8 mouse cellular contexts compared by ENCODE assay signal in genomic region chr7:70624727-70625642, GRCm38 (mm10).
DNase-seq lines count a peak whose midpoint lies in the region; ATAC-seq and TF ChIP-seq lines count a peak whose summit lies in the region.

No protein-coding gene starts in this region.

- H3K27me3 ChIP-seq in heart, embryonic 11.5 days (ENCODE audit: control insufficient read depth, insufficient read depth, low read length): peaks cover 5% of the 10 kb centered on the region; the same call in 1 of the 2 replicates
- H3K27me3 ChIP-seq in kidney, embryonic 14.5 days (ENCODE audit: control insufficient read depth, insufficient read depth, low read length): no peaks in the 10 kb centered on the region
- no peaks in the 10 kb centered on the region for H3K27me3 ChIP-seq in lung, embryonic 16.5 days (ENCODE audit: control insufficient read depth, insufficient read depth, low read depth, low read length)

- peak overlapping the region; percentile 39 for H3K4me3 ChIP-seq in heart, embryonic 11.5 days (ENCODE audit: low read depth, low read length)
- peak overlapping the region; percentile 30 for H3K4me3 ChIP-seq in kidney, embryonic 14.5 days (ENCODE audit: low read length)
- peak overlapping the region; percentile 30 for H3K4me3 ChIP-seq in lung, embryonic 16.5 days (ENCODE audit: low read length)
- no peak overlapping the region for H3K4me3 ChIP-seq in left cerebral cortex, adult 2 months

- peak overlapping the region; percentile 61 for H3K4me2 ChIP-seq in heart, embryonic 11.5 days
- peak overlapping the region; percentile 50 for H3K4me2 ChIP-seq in kidney, embryonic 14.5 days (replicated peaks; ENCODE audit: low read depth, low read length)
- peak overlapping the region; percentile 64 for H3K4me2 ChIP-seq in lung, embryonic 16.5 days (ENCODE audit: low read depth, low read length)

- H3K9ac ChIP-seq in heart, embryonic 11.5 days (ENCODE audit: low read depth, low read length): peak overlapping the region; percentile 53
- H3K9ac ChIP-seq in kidney, embryonic 14.5 days (ENCODE audit: low read depth, low read length): peak overlapping the region; percentile 28; the same call in 1 of the 2 replicates
- H3K9ac ChIP-seq in lung, embryonic 16.5 days (ENCODE audit: low read length): peak overlapping the region; percentile 52

- peak; percentile 61; the same call in 1 of the 2 replicates for ATAC-seq in heart, embryonic 11.5 days (replicated peaks; ENCODE audit: insufficient number of reproducible peaks, low FRiP score, low TSS enrichment)
- peak; percentile 76 for ATAC-seq in kidney, embryonic 14.5 days (ENCODE audit: low FRiP score, low TSS enrichment)
- peak; percentile 77 for ATAC-seq in lung, embryonic 16.5 days (ENCODE audit: low read depth)
- ATAC-seq in granulocyte monocyte progenitor cell, adult 5-6 weeks (replicated peaks; ENCODE audit: poor library complexity, severe bottlenecking): no peak

- no peaks in the 10 kb centered on the region for H3K36me3 ChIP-seq in heart, embryonic 11.5 days (ENCODE audit: control insufficient read depth, insufficient read depth, low read length)
- no peaks in the 10 kb centered on the region for H3K36me3 ChIP-seq in kidney, embryonic 14.5 days (ENCODE audit: control insufficient read depth, insufficient read depth, low read length)
- no peaks in the 10 kb centered on the region for H3K36me3 ChIP-seq in lung, embryonic 16.5 days (ENCODE audit: control insufficient read depth, insufficient read depth, low read length)

- intact Hi-C loops in left cerebral cortex, adult 2 months (cut with DNase I): no loop called here

- H3K27ac ChIP-seq in heart, embryonic 11.5 days (ENCODE audit: low read depth, low read length): peak overlapping the region; percentile 37; the same call in 1 of the 2 replicates
- peak overlapping the region; percentile 71; the same call in 1 of the 2 replicates for H3K27ac ChIP-seq in kidney, embryonic 14.5 days (ENCODE audit: low read depth, low read length)
- peak overlapping the region; percentile 84 for H3K27ac ChIP-seq in lung, embryonic 16.5 days (ENCODE audit: low read length)
- H3K27ac ChIP-seq in left cerebral cortex, adult 2 months: no peak overlapping the region

- peak; percentile 78 to 88 for DNase-seq in adrenal gland, postnatal 36 days
- DNase-seq in embryo, embryonic 9.5 days (ENCODE audit: extremely low spot score): peak; percentile 91
- DNase-seq in retina, embryonic 14.5 days (ENCODE audit: low spot score): peak; percentile 61
- DNase-seq in left cerebral cortex, adult 2 months (ENCODE audit: extremely low spot score in 1 of 2, low spot score in 2 of 2): no peak

- peaks cover 20% of the 10 kb centered on the region for H3K4me1 ChIP-seq in heart, embryonic 11.5 days (ENCODE audit: control insufficient read depth, insufficient read depth, low read length)
- peaks cover 22% of the 10 kb centered on the region for H3K4me1 ChIP-seq in kidney, embryonic 14.5 days (ENCODE audit: control insufficient read depth, insufficient read depth, low read length)
- peaks cover 23% of the 10 kb centered on the region for H3K4me1 ChIP-seq in lung, embryonic 16.5 days (replicated peaks; ENCODE audit: control insufficient read depth, insufficient read depth, low read length)

- TF ChIP-seq CTCF in left cerebral cortex, adult 2 months (IDR thresholded peaks at IDR 0.05): no peak

- H3K9me3 ChIP-seq in heart, embryonic 11.5 days (replicated peaks; ENCODE audit: control insufficient read depth, low read length): no peaks in the 10 kb centered on the region
- H3K9me3 ChIP-seq in kidney, embryonic 14.5 days (ENCODE audit: control insufficient read depth, low read length): no peaks in the 10 kb centered on the region
- H3K9me3 ChIP-seq in lung, embryonic 16.5 days (ENCODE audit: control insufficient read depth, low read length): no peaks in the 10 kb centered on the region

- WGBS in heart, embryonic 11.5 days (ENCODE audit: insufficient replicate concordance): under 1% methylated on average over 30 of the region's 30 CpGs
- 2% methylated on average over 30 of the region's 30 CpGs for WGBS in kidney, embryonic 14.5 days
- WGBS in lung, embryonic 16.5 days: 2% methylated on average over 30 of the region's 30 CpGs

Comparison
In these comparisons a context has a peak if more than half of its experiments do, and no peak if none do; other contexts are left out.
1. DNase-seq: peak in adrenal gland, postnatal 36 days (2 of 2), embryo, embryonic 9.5 days (single experiment) and retina, embryonic 14.5 days (single experiment); none in left cerebral cortex, adult 2 months (0 of 2).
2. Peak in every context shown above with its lines, with median percentiles within 50 percentile points of each other: H3K4me2 ChIP-seq and H3K9ac ChIP-seq.